Mouse (Mus musculus): ENCODE data around the gene Vip. TPM values are rescaled to one million over a fixed set of nuclear protein-coding genes. Genes with fewer than 3 reads are reported as not detected.

Gene Vip
- 0.11 TPM in 1 of 2 replicates, not detected in the other for polyA plus RNA-seq (2016; fragmentation: Nextera tagmentation; extraction: Ambion mirVana)

- no peak within 1 kb of the TSS for H3K4me2 ChIP-seq
- WGBS (ENCODE audit: insufficient replicate concordance) = 20% methylated on average over 8 of the region's 8 CpGs
- no peaks in the 10 kb centered on the region for H3K27me3 ChIP-seq (replicated peaks)
- no peaks in the 10 kb centered on the region for H3K4me1 ChIP-seq
- no peaks in the 10 kb centered on the region for H3K9me3 ChIP-seq (replicated peaks)
- H3K36me3 ChIP-seq = no peaks in the 10 kb centered on the region
- H3K27ac ChIP-seq = no peak within 1 kb of the TSS
- H3K4me3 ChIP-seq = no peak within 1 kb of the TSS
- no peak within 1 kb of the TSS for H3K9ac ChIP-seq
- no peak for ATAC-seq
Observed at GRCm38 (mm10) chr10:5639112-5639511, at the start of gene Vip. Vip (plus strand) TSS chr10:5639218.

- ATAC-seq = no peak
- Histone ChIP-seq H3K27me3 (replicated peaks) (no peaks in the 10 kb centered on the region), H3K9ac (no peak overlapping the region), H3K9me3 (replicated peaks) (no peaks in the 10 kb centered on the region), H3K4me2 (no peak overlapping the region), H3K27ac (no peak overlapping the region), H3K4me1 (peaks cover 4% of the 10 kb centered on the region; the same call in 1 of the 2 replicates), H3K4me3 (no peak overlapping the region), H3K36me3 (no peaks in the 10 kb centered on the region)
- 71% methylated on average over 2 of the region's 2 CpGs for WGBS (ENCODE audit: insufficient replicate concordance)
Observed at GRCm38 (mm10) chr10:5591061-5591460, 48.0 kb upstream of the Vip start.

GRCm38 (mm10) chr10:5591996-5592395 is 47.0 kb upstream of the Vip start:
- H3K9me3 ChIP-seq (replicated peaks) = no peaks in the 10 kb centered on the region
- no peak overlapping the region for H3K9ac ChIP-seq
- H3K4me3 ChIP-seq = no peak overlapping the region
- no peak overlapping the region for H3K27ac ChIP-seq
- H3K4me1 ChIP-seq = peaks cover 4% of the 10 kb centered on the region; the same call in 1 of the 2 replicates
- ATAC-seq = no peak
- no peak overlapping the region for H3K4me2 ChIP-seq
- H3K36me3 ChIP-seq = no peaks in the 10 kb centered on the region
- 36% methylated on average over 4 of the region's 4 CpGs for WGBS (ENCODE audit: insufficient replicate concordance)
- H3K27me3 ChIP-seq (replicated peaks) = no peaks in the 10 kb centered on the region

GRCm38 (mm10) chr10:5593464-5593863 is 45.6 kb upstream of the Vip start, which contains the start of gene Myct1:
Myct1 (plus strand) TSS chr10:5593775.
- Histone ChIP-seq H3K27ac (0 out of 2 replicates have a peak within 1 kb of the TSS, but pooled peaks have one; percentile 30), H3K4me2 (no peak within 1 kb of the TSS; the same call in 1 of the 2 replicates), H3K4me1 (peaks cover 4% of the 10 kb centered on the region; the same call in 1 of the 2 replicates), H3K36me3 (no peaks in the 10 kb centered on the region), H3K9me3 (replicated peaks) (no peaks in the 10 kb centered on the region), H3K9ac (no peak within 1 kb of the TSS), H3K4me3 (peak within 1 kb of the TSS; percentile 16), H3K27me3 (replicated peaks) (no peaks in the 10 kb centered on the region)
- WGBS (ENCODE audit: insufficient replicate concordance) = 11% methylated on average over 5 of the region's 5 CpGs
- ATAC-seq = no peak

GRCm38 (mm10) chr10:5594457-5594856 is 44.6 kb upstream of the Vip start:
- no peak for ATAC-seq
- no peak overlapping the region; the same call in 1 of the 2 replicates for H3K4me2 ChIP-seq
- no peak overlapping the region for H3K9ac ChIP-seq
- H3K36me3 ChIP-seq = no peaks in the 10 kb centered on the region
- H3K27me3 ChIP-seq (replicated peaks) = no peaks in the 10 kb centered on the region
- H3K4me3 ChIP-seq = peak overlapping the region; percentile 16
- no peak overlapping the region for H3K27ac ChIP-seq
- no peaks in the 10 kb centered on the region for H3K9me3 ChIP-seq (replicated peaks)
- peaks cover 4% of the 10 kb centered on the region; the same call in 1 of the 2 replicates for H3K4me1 ChIP-seq
- WGBS (ENCODE audit: insufficient replicate concordance) = 36% methylated on average over 5 of the region's 5 CpGs

- Histone ChIP-seq H3K4me1 (0 out of 2 replicates have a peak, but pooled peaks cover 4% of the 10 kb centered on the region), H3K27ac (no peak overlapping the region), H3K9me3 (replicated peaks) (no peaks in the 10 kb centered on the region), H3K4me2 (no peak overlapping the region), H3K9ac (no peak overlapping the region), H3K36me3 (no peaks in the 10 kb centered on the region), H3K4me3 (no peak overlapping the region), H3K27me3 (replicated peaks) (no peaks in the 10 kb centered on the region)
- no peak for ATAC-seq
- WGBS (ENCODE audit: insufficient replicate concordance) = 26% methylated on average over 6 of the region's 6 CpGs
Observed at GRCm38 (mm10) chr10:5596559-5596958, 42.5 kb upstream of the Vip start.

- Histone ChIP-seq H3K27ac (no peak overlapping the region), H3K27me3 (replicated peaks) (no peaks in the 10 kb centered on the region), H3K36me3 (no peaks in the 10 kb centered on the region), H3K4me2 (no peak overlapping the region), H3K4me1 (no peaks in the 10 kb centered on the region), H3K9ac (no peak overlapping the region), H3K4me3 (no peak overlapping the region), H3K9me3 (replicated peaks) (no peaks in the 10 kb centered on the region)
- WGBS (ENCODE audit: insufficient replicate concordance) = 21% methylated on average over 7 of the region's 7 CpGs
- ATAC-seq = no peak
Observed at GRCm38 (mm10) chr10:5600123-5600522, 38.9 kb upstream of the Vip start.

GRCm38 (mm10) chr10:5603512-5603911 is 35.5 kb upstream of the Vip start:
- H3K9me3 ChIP-seq (replicated peaks) = no peaks in the 10 kb centered on the region
- no peaks in the 10 kb centered on the region for H3K36me3 ChIP-seq
- H3K4me1 ChIP-seq = no peaks in the 10 kb centered on the region
- H3K27ac ChIP-seq = no peak overlapping the region
- H3K4me2 ChIP-seq = no peak overlapping the region
- no peak for ATAC-seq
- no peak overlapping the region for H3K9ac ChIP-seq
- 51% methylated on average over 10 of the region's 10 CpGs for WGBS (ENCODE audit: insufficient replicate concordance)
- no peaks in the 10 kb centered on the region for H3K27me3 ChIP-seq (replicated peaks)
- H3K4me3 ChIP-seq = no peak overlapping the region

DNA sequence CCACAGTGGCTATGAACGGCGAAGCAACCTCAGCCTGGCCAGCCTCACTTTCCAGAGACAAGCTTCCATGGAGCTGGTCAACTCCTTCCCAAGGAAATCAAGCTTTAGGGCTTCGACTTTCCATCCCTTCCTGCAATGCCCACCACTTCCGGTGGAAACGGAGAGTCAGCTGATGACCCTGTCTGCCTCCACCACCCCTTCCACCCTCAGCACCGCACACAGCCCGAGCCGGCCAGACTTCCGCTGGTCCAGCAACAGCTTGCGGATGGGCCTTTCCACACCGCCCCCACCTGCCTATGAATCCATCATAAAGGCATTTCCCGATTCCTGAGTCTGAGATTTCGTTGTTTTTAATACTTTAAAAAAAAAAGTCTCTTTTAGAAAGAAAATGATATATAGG is 34.6 kb upstream of the Vip start:
- no peaks in the 10 kb centered on the region for H3K27me3 ChIP-seq (replicated peaks)
- H3K4me3 ChIP-seq = no peak overlapping the region
- no peaks in the 10 kb centered on the region for H3K36me3 ChIP-seq
- WGBS (ENCODE audit: insufficient replicate concordance) = 79% methylated on average over 13 of the region's 13 CpGs
- H3K4me2 ChIP-seq = no peak overlapping the region
- ATAC-seq = no peak
- no peaks in the 10 kb centered on the region for H3K4me1 ChIP-seq
- H3K27ac ChIP-seq = no peak overlapping the region
- no peaks in the 10 kb centered on the region for H3K9me3 ChIP-seq (replicated peaks)
- no peak overlapping the region for H3K9ac ChIP-seq

DNA sequence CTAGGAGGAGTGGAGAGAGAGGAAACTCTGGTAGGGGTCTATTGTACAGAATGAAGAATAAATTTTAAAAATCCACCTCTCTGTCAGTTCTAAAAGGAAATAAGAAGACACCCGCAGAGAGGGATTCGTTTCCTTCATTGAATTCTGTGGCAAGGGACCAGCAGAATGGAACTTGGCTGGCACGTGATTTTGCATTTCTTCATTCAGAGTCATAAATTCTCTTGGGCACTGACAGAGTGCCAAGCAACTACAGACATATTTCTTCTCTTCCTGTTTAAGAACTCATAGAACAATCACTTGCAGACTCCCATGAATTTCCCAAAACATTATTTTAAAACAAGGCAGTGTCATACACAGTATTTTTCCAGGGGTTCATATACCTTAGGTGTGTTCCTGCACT is 30.1 kb upstream of the Vip start:
- Histone ChIP-seq H3K9ac (no peak overlapping the region), H3K9me3 (replicated peaks) (no peaks in the 10 kb centered on the region), H3K4me1 (no peaks in the 10 kb centered on the region), H3K27ac (no peak overlapping the region), H3K27me3 (replicated peaks) (no peaks in the 10 kb centered on the region), H3K36me3 (no peaks in the 10 kb centered on the region), H3K4me3 (no peak overlapping the region), H3K4me2 (no peak overlapping the region)
- no peak for ATAC-seq
- WGBS (ENCODE audit: insufficient replicate concordance) = 60% methylated on average over 3 of the region's 3 CpGs

GRCm38 (mm10) chr10:5615186-5616040 is 23.6 kb upstream of the Vip start:
- Histone ChIP-seq H3K27ac (no peak overlapping the region), H3K4me1 (no peaks in the 10 kb centered on the region), H3K27me3 (replicated peaks) (no peaks in the 10 kb centered on the region), H3K4me3 (no peak overlapping the region), H3K9ac (no peak overlapping the region), H3K4me2 (no peak overlapping the region), H3K36me3 (no peaks in the 10 kb centered on the region), H3K9me3 (replicated peaks) (no peaks in the 10 kb centered on the region)
- ATAC-seq = no peak
- 66% methylated on average over 13 of the region's 13 CpGs for WGBS (ENCODE audit: insufficient replicate concordance)

DNA sequence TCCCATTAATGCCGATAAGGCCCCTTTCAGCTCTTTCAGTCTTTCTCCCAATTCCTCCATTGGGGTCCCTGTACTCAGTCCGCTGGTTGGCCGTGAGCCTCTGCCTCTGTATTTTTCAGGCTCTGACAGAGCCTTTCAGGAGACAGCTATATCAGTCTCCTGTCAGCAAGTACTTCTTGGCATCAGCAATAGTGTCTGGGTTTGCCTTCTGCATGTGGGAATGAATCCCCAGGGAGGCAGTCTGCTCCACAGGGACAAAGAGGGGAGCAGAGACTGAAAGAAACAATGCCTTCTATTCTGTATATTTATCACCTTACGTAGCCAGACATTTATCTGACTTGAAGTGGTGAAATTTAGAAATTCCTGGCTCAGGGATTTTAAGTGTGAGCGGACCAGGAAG is 12.8 kb upstream of the Vip start:
- no peak for ATAC-seq
- H3K4me3 ChIP-seq = no peak overlapping the region
- no peaks in the 10 kb centered on the region for H3K36me3 ChIP-seq
- no peaks in the 10 kb centered on the region for H3K27me3 ChIP-seq (replicated peaks)
- no peak overlapping the region for H3K27ac ChIP-seq
- no peaks in the 10 kb centered on the region for H3K9me3 ChIP-seq (replicated peaks)
- H3K4me1 ChIP-seq = no peaks in the 10 kb centered on the region
- no peak overlapping the region for H3K4me2 ChIP-seq
- WGBS (ENCODE audit: insufficient replicate concordance) = 70% methylated on average over 5 of the region's 5 CpGs
- H3K9ac ChIP-seq = no peak overlapping the region

Data from liver, embryonic 12.5 days (tissue).